Mouse (Mus musculus) heart, adult 2 months (tissue): ENCODE results near the gene Col26a1.

Source experiments
- CTCF ChIP-seq: fragments of 200-600 bp; IDR thresholded peaks from 2 replicates; pipeline ENCODE4 v1.8.1; 2022; ENCODE audit warnings: antibody characterized with exemption, mild to moderate bottlenecking, moderate library complexity
- EP300 ChIP-seq: fragments of 200-500 bp; IDR thresholded peaks from 2 replicates; pipeline ENCODE4 v1.6.1; 2011; ENCODE audit warnings: low read depth, low read length, control low read depth; ENCODE audit not compliant: insufficient read depth

- peak; percentile 95 for TF ChIP-seq CTCF
- TF ChIP-seq EP300: peak; percentile 91
Observed at GRCm38 (mm10) chr5:136929073-136929472, 46.1 kb upstream of the Col26a1 start.
